26 mouse cellular contexts compared by ENCODE assay signal in genomic region chr2:157245001-157245400, GRCm38 (mm10). TPM values are rescaled to one million over a fixed set of nuclear protein-coding genes. Genes with fewer than 3 reads are reported as not detected.
DNase-seq lines count a peak whose midpoint lies in the region; ATAC-seq lines count a peak whose summit lies in the region.
"Had no signal": no experiment of that assay in that cellular context is flagged by ENCODE, and none has a peak within 500 bp of the region (broad histone marks: within the 10 kb centered on the region; RNA-seq: fewer than 3 reads in every experiment).

No protein-coding gene starts in this region.

- 11% methylated on average over 5 of the region's 5 CpGs for WGBS in intestine, embryonic 16.5 days
- WGBS in forebrain, embryonic 10.5 days = 66% methylated on average over 5 of the region's 5 CpGs

- DNase-seq in adrenal gland, postnatal 10 days = peak; percentile 38
- DNase-seq in forebrain, embryonic 10.5 days (ENCODE audit: extremely low spot score, low spot score) = no peak
- DNase-seq in thymus, postnatal 4 days = no peak
- DNase-seq in testis, postnatal 14 days (ENCODE audit: low spot score) = no peak
- DNase-seq: cerebellum, adult 11 months; cerebellum, postnatal 25 days; gastrocnemius, postnatal 36 days; heart, postnatal 10 days; kidney, adult 11 months; kidney, postnatal 14 days; liver, postnatal 0 days; lung, postnatal 10 days; right cerebral cortex, postnatal 14 days; thymus, adult 2 months had no signal

- peaks cover 19% of the 10 kb centered on the region for H3K9me3 ChIP-seq in megakaryocyte, embryonic 14.5 days
- H3K9me3 ChIP-seq in intestine, embryonic 16.5 days (ENCODE audit: control insufficient read depth, low read length) = no peaks in the 10 kb centered on the region
- H3K9me3 ChIP-seq in forebrain, embryonic 10.5 days = no peaks in the 10 kb centered on the region
- H3K9me3 ChIP-seq: embryonic facial prominence, embryonic 12.5 days; forebrain, embryonic 15.5 days; hindbrain, embryonic 12.5 days; limb, embryonic 10.5 days; neural tube, embryonic 15.5 days; stomach, embryonic 15.5 days had no signal

- H3K27me3 ChIP-seq in megakaryocyte, embryonic 14.5 days (replicated peaks) = peaks cover 14% of the 10 kb centered on the region
- no peaks in the 10 kb centered on the region for H3K27me3 ChIP-seq in intestine, embryonic 16.5 days (replicated peaks; ENCODE audit: control insufficient read depth, insufficient read depth, low read length)
- H3K27me3 ChIP-seq in forebrain, embryonic 10.5 days (ENCODE audit: poor library complexity, severe bottlenecking) = no peaks in the 10 kb centered on the region
- H3K27me3 ChIP-seq: embryonic facial prominence, embryonic 12.5 days; forebrain, embryonic 15.5 days; hindbrain, embryonic 12.5 days; neural tube, embryonic 15.5 days; stomach, embryonic 15.5 days had no signal

- H3K4me3 ChIP-seq in megakaryocyte, embryonic 14.5 days (replicated peaks) = peak overlapping the region; percentile 18
- no peak overlapping the region for H3K4me3 ChIP-seq in intestine, embryonic 16.5 days (ENCODE audit: low read length)
- H3K4me3 ChIP-seq in forebrain, embryonic 10.5 days = no peak overlapping the region
- H3K4me3 ChIP-seq: embryonic facial prominence, embryonic 12.5 days; erythroblast, embryonic 14.5 days; forebrain, embryonic 15.5 days; hindbrain, embryonic 12.5 days; limb, embryonic 10.5 days; myocyte; neural tube, embryonic 15.5 days; stomach, embryonic 15.5 days had no signal

- H3K27ac ChIP-seq in intestine, embryonic 16.5 days (ENCODE audit: low read length) = peak overlapping the region; percentile 53
- H3K27ac ChIP-seq in forebrain, embryonic 10.5 days = no peak overlapping the region
- H3K27ac ChIP-seq: embryonic facial prominence, embryonic 12.5 days; forebrain, embryonic 15.5 days; hindbrain, embryonic 12.5 days; limb, embryonic 10.5 days; neural tube, embryonic 15.5 days; stomach, embryonic 15.5 days had no signal

- H3K4me1 ChIP-seq in megakaryocyte, embryonic 14.5 days = peaks cover 7% of the 10 kb centered on the region
- peaks cover 5% of the 10 kb centered on the region; the same call in 1 of the 2 replicates for H3K4me1 ChIP-seq in intestine, embryonic 16.5 days (ENCODE audit: control insufficient read depth, insufficient read depth, low read length)
- peaks cover 9% of the 10 kb centered on the region for H3K4me1 ChIP-seq in forebrain, embryonic 10.5 days
- H3K4me1 ChIP-seq: embryonic facial prominence, embryonic 12.5 days; forebrain, embryonic 15.5 days; hindbrain, embryonic 12.5 days; neural tube, embryonic 15.5 days; stomach, embryonic 15.5 days had no signal

- ATAC-seq in megakaryocyte, adult 5-6 weeks (ENCODE audit: poor library complexity, severe bottlenecking) = no peak
- ATAC-seq in intestine, embryonic 16.5 days = peak; percentile 88
- ATAC-seq: forebrain, embryonic 15.5 days; liver, postnatal 0 days had no signal

- no peak overlapping the region for H3K9ac ChIP-seq in intestine, embryonic 16.5 days (ENCODE audit: low read depth, low read length)
- H3K9ac ChIP-seq: embryonic facial prominence, embryonic 12.5 days; forebrain, embryonic 15.5 days; hindbrain, embryonic 12.5 days; liver, postnatal 0 days; neural tube, embryonic 15.5 days; stomach, embryonic 15.5 days had no signal

- no peak overlapping the region for H3K4me2 ChIP-seq in intestine, embryonic 16.5 days (ENCODE audit: low read depth, low read length)
- H3K4me2 ChIP-seq: embryonic facial prominence, embryonic 12.5 days; forebrain, embryonic 15.5 days; heart, embryonic 11.5 days; hindbrain, embryonic 12.5 days; neural tube, embryonic 15.5 days; stomach, embryonic 15.5 days had no signal

- no peaks in the 10 kb centered on the region for H3K36me3 ChIP-seq in megakaryocyte, embryonic 14.5 days (replicated peaks; ENCODE audit: low read length)
- no peaks in the 10 kb centered on the region for H3K36me3 ChIP-seq in intestine, embryonic 16.5 days (ENCODE audit: control insufficient read depth, insufficient read depth, low read length)
- H3K36me3 ChIP-seq in forebrain, embryonic 10.5 days (replicated peaks) = no peaks in the 10 kb centered on the region
- H3K36me3 ChIP-seq: embryonic facial prominence, embryonic 12.5 days; forebrain, embryonic 15.5 days; hindbrain, embryonic 12.5 days; limb, embryonic 10.5 days; neural tube, embryonic 15.5 days; stomach, embryonic 15.5 days had no signal

RNA-seq across cellular contexts. Expression of gene Rpn2, which starts 33.8 kb away (rescaled TPM):
- polyA plus RNA-seq in megakaryocyte, embryonic 14.5 days (2012; ENCODE audit: insufficient read depth, low replicate concordance) = 73.1 and 98.6 TPM in 2 replicates
- total RNA-seq in megakaryocyte, adult 5-6 weeks (2015) = 196 and 210 TPM in 2 replicates
- total RNA-seq in megakaryocyte, adult 5-6 weeks (2017) = 198 and 213 TPM in 2 replicates
- total RNA-seq in adrenal gland, postnatal 10 days (2021) = 100 to 1,000 TPM; 189 to 199 TPM
- 341 and 355 TPM in 2 replicates for polyA plus RNA-seq in intestine, embryonic 16.5 days (2015; fragmentation: Nextera tagmentation; extraction: Ambion mirVana)
- 293 and 298 TPM in 2 replicates for polyA plus RNA-seq in forebrain, embryonic 10.5 days (2016; fragmentation: Nextera tagmentation; extraction: Ambion mirVana)

RNA-seq across cellular contexts. Expression of gene Mroh8, which starts 34.3 kb away (rescaled TPM):
- not detected in 2 replicates for polyA plus RNA-seq in megakaryocyte, embryonic 14.5 days (2012; ENCODE audit: insufficient read depth, low replicate concordance)
- 0.18 and 0.75 TPM in 2 replicates for total RNA-seq in megakaryocyte, adult 5-6 weeks (2015)
- total RNA-seq in megakaryocyte, adult 5-6 weeks (2017) = 0.11 and 0.33 TPM in 2 replicates
- total RNA-seq in adrenal gland, postnatal 10 days (2021) = under 1 TPM in 1 of 2 experiments, not detected in 1; 0.42 TPM
- 0.34 and 0.54 TPM in 2 replicates for polyA plus RNA-seq in intestine, embryonic 16.5 days (2015; fragmentation: Nextera tagmentation; extraction: Ambion mirVana)
- 0.81 and 0.87 TPM in 2 replicates for polyA plus RNA-seq in forebrain, embryonic 10.5 days (2016; fragmentation: Nextera tagmentation; extraction: Ambion mirVana)
- polyA plus RNA-seq: erythroblast, embryonic 14.5 days had no signal

RNA-seq across cellular contexts. Expression of gene Rbl1, which starts 40.7 kb away (rescaled TPM):
- 1.3 and 2.1 TPM in 2 replicates for polyA plus RNA-seq in megakaryocyte, embryonic 14.5 days (2012; ENCODE audit: insufficient read depth, low replicate concordance)
- 94.0 and 94.1 TPM in 2 replicates for total RNA-seq in megakaryocyte, adult 5-6 weeks (2015)
- total RNA-seq in megakaryocyte, adult 5-6 weeks (2017) = 88.4 and 90.3 TPM in 2 replicates
- 10 to 100 TPM; 11.1 to 13.5 TPM for total RNA-seq in adrenal gland, postnatal 10 days (2021)
- 12.8 and 15.4 TPM in 2 replicates for polyA plus RNA-seq in intestine, embryonic 16.5 days (2015; fragmentation: Nextera tagmentation; extraction: Ambion mirVana)
- 27.2 and 30.5 TPM in 2 replicates for polyA plus RNA-seq in forebrain, embryonic 10.5 days (2016; fragmentation: Nextera tagmentation; extraction: Ambion mirVana)
